Mouse (Mus musculus) regulatory T cell (primary cell): ENCODE measurements around the gene Rhoj.

ENCODE experiments used
- in situ Hi-C: fragments of 300-600 bp; cut with MboI, MseI; formaldehyde crosslinking; loops from one replicate; pipeline ENCODE4 v1.15.1; 2025; ENCODE audit warnings: high pct_unique_total_duplicates

The Rhoj gene

GRCm38 (mm10) chr12:75307961-75308951, at the start of gene Rhoj:
Gene Rhoj, plus strand, starts transcription at chr12:75308322.
- in situ Hi-C loops = no loop called here

- in situ Hi-C loops = no loop called here
Measured at GRCm38 (mm10) chr12:75271726-75272125, 36.4 kb upstream of the Rhoj start.

- in situ Hi-C loops = loop anchor here (25.0 kb wide), 2 partner anchors 387 to 1688 kb away; partner anchors contain the start of genes Prkch and Wdr89
Measured at GRCm38 (mm10) chr12:75275730-75276129, 32.4 kb upstream of the Rhoj start.

GRCm38 (mm10) chr12:75277425-75277824, 30.7 kb upstream of the Rhoj start:
- in situ Hi-C loops = loop anchor here (25.0 kb wide), 2 partner anchors 385 to 1690 kb away; partner anchors contain the start of genes Prkch and Wdr89

GRCm38 (mm10) chr12:75280502-75280901, 27.6 kb upstream of the Rhoj start:
- in situ Hi-C loops = loop anchor here (25.0 kb wide), 2 partner anchors 382 to 1693 kb away; partner anchors contain the start of genes Prkch and Wdr89

- in situ Hi-C loops = loop anchor here (25.0 kb wide), 2 partner anchors 379 to 1696 kb away; partner anchors contain the start of genes Prkch and Wdr89
Measured at GRCm38 (mm10) chr12:75283226-75283625, 24.9 kb upstream of the Rhoj start.

GRCm38 (mm10) chr12:75286166-75286565, 22.0 kb upstream of the Rhoj start:
- in situ Hi-C loops = loop anchor here (25.0 kb wide), 2 partner anchors 376 to 1699 kb away; partner anchors contain the start of genes Prkch and Wdr89

GRCm38 (mm10) chr12:75290524-75290923, 17.6 kb upstream of the Rhoj start:
- in situ Hi-C loops = loop anchor here (25.0 kb wide), 2 partner anchors 372 to 1703 kb away; partner anchors contain the start of genes Prkch and Wdr89

- in situ Hi-C loops = loop anchor here (25.0 kb wide), 2 partner anchors 371 to 1704 kb away; partner anchors contain the start of genes Prkch and Wdr89
Measured at GRCm38 (mm10) chr12:75291556-75291955, 16.6 kb upstream of the Rhoj start.

- in situ Hi-C loops = loop anchor here (25.0 kb wide), 2 partner anchors 369 to 1706 kb away; partner anchors contain the start of genes Prkch and Wdr89
Measured at GRCm38 (mm10) chr12:75292939-75293338, 15.2 kb upstream of the Rhoj start.

- in situ Hi-C loops = loop anchor here (25.0 kb wide), 2 partner anchors 362 to 1713 kb away; partner anchors contain the start of genes Prkch and Wdr89
Measured at GRCm38 (mm10) chr12:75299865-75300264, 8.3 kb upstream of the Rhoj start.

GRCm38 (mm10) chr12:75304132-75304531, 4.0 kb upstream of the Rhoj start:
- in situ Hi-C loops = no loop called here

- in situ Hi-C loops = no loop called here
Measured at GRCm38 (mm10) chr12:75309756-75310155, 1.6 kb downstream of the Rhoj start.

GRCm38 (mm10) chr12:75310766-75311165, 2.6 kb downstream of the Rhoj start:
- in situ Hi-C loops = no loop called here

- in situ Hi-C loops = no loop called here
Measured at GRCm38 (mm10) chr12:75311879-75312278, 3.8 kb downstream of the Rhoj start.

- in situ Hi-C loops = no loop called here
Measured at GRCm38 (mm10) chr12:75313992-75314391, 5.9 kb downstream of the Rhoj start.

- in situ Hi-C loops = no loop called here
Measured at GRCm38 (mm10) chr12:75315851-75316250, 7.7 kb downstream of the Rhoj start.

- in situ Hi-C loops = no loop called here
Measured at GRCm38 (mm10) chr12:75320441-75320925, 12.4 kb downstream of the Rhoj start.

- in situ Hi-C loops = no loop called here
Measured at GRCm38 (mm10) chr12:75321189-75321588, 13.1 kb downstream of the Rhoj start.

GRCm38 (mm10) chr12:75329188-75329587, 21.1 kb downstream of the Rhoj start:
- in situ Hi-C loops = no loop called here

GRCm38 (mm10) chr12:75339894-75340293, 31.8 kb downstream of the Rhoj start:
- in situ Hi-C loops = loop anchor here (10.0 kb wide), 1 partner anchor 1835 kb away; no protein-coding TSS in a partner anchor

GRCm38 (mm10) chr12:75340331-75340730, 32.2 kb downstream of the Rhoj start:
- in situ Hi-C loops = loop anchor here (10.0 kb wide), 1 partner anchor 1836 kb away; no protein-coding TSS in a partner anchor
